Mouse (Mus musculus) lung, embryonic 15.5 days (tissue): Measurements from ENCODE around the gene Tnnt1. TPM values are rescaled to one million over a fixed set of nuclear protein-coding genes. Genes with fewer than 3 reads are reported as not detected.

Experiments
- ATAC-seq: fragments of 200-750 bp; cut with Nextera tagmentation; 2 replicates; pipeline ENCODE4 v1.8.0; 2017; ENCODE audit warnings: moderate number of reproducible peaks, borderline replicate concordance; ENCODE audit not compliant: low FRiP score, low TSS enrichment; ENCODE audit errors: extremely low read depth
- H3K27ac ChIP-seq: fragments of 300-500 bp; sonication (generic); 2 replicates; pipeline ENCODE4 v1.5.1; 2015; ENCODE audit warnings: moderate library complexity, mild to moderate bottlenecking, inconsistent platforms
- H3K27me3 ChIP-seq: fragments of 300-500 bp; sonication (generic); 2 replicates; pipeline ENCODE4 v1.6.1; 2015; ENCODE audit warnings: inconsistent platforms
- H3K36me3 ChIP-seq: fragments of 300-500 bp; sonication (generic); 2 replicates; pipeline ENCODE4 v1.6.1; 2015; ENCODE audit warnings: inconsistent platforms
- H3K4me1 ChIP-seq: fragments of 300-500 bp; sonication (generic); 2 replicates; pipeline ENCODE4 v1.6.1; 2015; ENCODE audit warnings: inconsistent platforms
- H3K4me2 ChIP-seq: fragments of 300-500 bp; sonication (generic); 2 replicates; pipeline ENCODE4 v1.6.1; 2015; ENCODE audit warnings: inconsistent platforms, mild to moderate bottlenecking, moderate library complexity
- H3K4me3 ChIP-seq: fragments of 300-500 bp; sonication (generic); 2 replicates; pipeline ENCODE4 v1.5.1; 2015; ENCODE audit warnings: mild to moderate bottlenecking, inconsistent platforms
- H3K9ac ChIP-seq: fragments of 300-500 bp; sonication (generic); 2 replicates; pipeline ENCODE4 v1.6.1; 2015; ENCODE audit warnings: inconsistent platforms
- H3K9me3 ChIP-seq: fragments of 300-500 bp; sonication (generic); 2 replicates; pipeline ENCODE4 v1.6.1; 2016; ENCODE audit warnings: inconsistent platforms
- WGBS: fragments of 180-500 bp; shearing (Covaris S2); methylation state at CpG from one replicate; pipeline ENCODE4 v1.1.7; 2015; 5-methylcytosine and 5-hydroxymethylcytosine counted together
- polyA plus RNA-seq: library from polyadenylated mRNA; unstranded; fragments of >200 nt; fragmentation: Nextera tagmentation; extraction: Ambion mirVana; gene quantifications from 2 replicates; pipeline ENCODE4 v1.2.1, GENCODE M21; 2015

Tnnt1 gene
- polyA plus RNA-seq, 1 experiment from 2014 or later, result 23.1 TPM

- no peak for ATAC-seq
- Histone ChIP-seq H3K36me3 (no peaks in the 10 kb centered on the region), H3K4me2 (no peak overlapping the region), H3K27me3 (no peaks in the 10 kb centered on the region), H3K9ac (no peak overlapping the region), H3K9me3 (no peaks in the 10 kb centered on the region), H3K27ac (no peak overlapping the region), H3K4me3 (no peak overlapping the region), H3K4me1 (peaks cover 28% of the 10 kb centered on the region)
- 46% methylated on average over 6 of the region's 6 CpGs for WGBS
These were observed 329 bp downstream of the Tnnt1 start for GRCm38 (mm10) chr7:4515853-4516252.

DNA sequence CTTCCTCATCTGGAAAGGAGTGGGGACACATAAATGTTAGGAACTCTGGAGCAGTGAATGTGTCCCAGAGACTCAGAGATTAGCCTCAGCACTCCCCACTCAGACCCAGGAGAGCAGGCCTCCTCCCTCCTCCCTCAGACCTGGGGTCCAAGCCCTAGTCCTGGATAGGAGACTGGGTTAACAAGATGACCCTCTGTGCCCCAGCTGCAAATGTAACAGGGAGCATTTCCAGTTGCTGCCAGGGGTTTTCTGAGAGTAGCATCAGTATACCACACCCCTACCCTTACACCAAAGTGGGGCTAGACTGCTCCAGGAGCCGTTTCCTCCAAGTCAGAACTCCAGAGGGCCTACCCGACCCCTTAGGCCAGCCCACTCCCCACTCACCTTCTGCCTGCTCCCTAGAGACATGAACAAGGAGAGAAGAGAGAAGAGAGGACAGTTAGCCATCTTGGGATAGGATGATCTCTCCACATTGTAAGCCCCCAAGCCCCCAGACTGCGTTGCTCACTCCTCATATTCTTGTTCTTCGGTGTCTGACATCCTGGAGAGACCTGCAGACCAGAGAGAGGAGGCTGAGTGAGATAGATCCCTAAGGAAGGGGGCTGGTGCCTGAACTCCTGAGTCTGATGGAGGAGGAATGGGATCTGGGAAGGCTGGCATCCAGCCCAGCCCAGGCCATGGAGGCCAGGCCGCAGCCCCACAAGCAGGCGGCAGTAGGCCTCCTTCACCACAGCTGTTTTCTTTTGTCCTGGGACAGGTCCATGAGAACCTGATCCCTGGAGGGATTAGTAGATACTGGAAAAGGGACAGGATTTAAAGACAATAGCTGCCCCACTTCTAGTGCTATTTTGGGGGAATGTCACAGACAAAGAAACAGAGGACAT is 2.1 kb downstream of the Tnnt1 start:
- no peaks in the 10 kb centered on the region for H3K27me3 ChIP-seq
- H3K4me3 ChIP-seq, result no peak overlapping the region
- H3K4me1 ChIP-seq, result peaks cover 39% of the 10 kb centered on the region
- 49% methylated on average over 6 of the region's 6 CpGs for WGBS
- no peaks in the 10 kb centered on the region for H3K36me3 ChIP-seq
- no peak overlapping the region for H3K9ac ChIP-seq
- H3K9me3 ChIP-seq, result no peaks in the 10 kb centered on the region
- H3K27ac ChIP-seq, result no peak overlapping the region
- H3K4me2 ChIP-seq, result no peak overlapping the region
- no peak; the same call in 1 of the 2 replicates for ATAC-seq

DNA sequence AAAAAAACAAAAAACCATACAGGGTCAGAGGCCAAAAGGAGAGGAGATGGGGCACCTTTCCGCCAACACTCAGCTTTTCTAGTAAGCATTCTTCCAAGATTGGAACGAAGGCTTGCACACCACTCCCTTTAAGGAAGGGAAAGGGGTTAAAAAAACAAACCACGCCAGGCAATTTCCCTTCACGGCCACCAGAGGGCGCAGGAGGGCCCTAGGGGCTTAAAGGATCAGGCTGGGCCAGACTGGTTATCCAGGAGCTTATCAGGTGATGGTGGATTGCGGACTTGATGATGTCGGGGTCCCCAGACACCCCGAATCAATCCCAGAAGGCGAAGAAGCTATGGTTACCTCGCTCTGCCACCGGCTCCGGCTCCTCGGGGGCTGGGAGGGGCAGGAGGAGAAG is 2.9 kb downstream of the Tnnt1 start:
- Histone ChIP-seq H3K36me3 (no peaks in the 10 kb centered on the region), H3K27ac (no peak overlapping the region), H3K9ac (no peak overlapping the region), H3K9me3 (no peaks in the 10 kb centered on the region), H3K4me2 (no peak overlapping the region), H3K4me1 (peaks cover 39% of the 10 kb centered on the region), H3K27me3 (no peaks in the 10 kb centered on the region; the same call in 1 of the 2 replicates), H3K4me3 (no peak overlapping the region)
- WGBS, result 28% methylated on average over 13 of the region's 13 CpGs
- no peak for ATAC-seq

- H3K27me3 ChIP-seq, result no peaks in the 10 kb centered on the region; the same call in 1 of the 2 replicates
- no peak for ATAC-seq
- no peak overlapping the region for H3K9ac ChIP-seq
- H3K4me3 ChIP-seq, result no peak overlapping the region
- H3K9me3 ChIP-seq, result no peaks in the 10 kb centered on the region
- 53% methylated on average over 8 of the region's 8 CpGs for WGBS
- H3K27ac ChIP-seq, result no peak overlapping the region; the same call in 1 of the 2 replicates
- H3K4me1 ChIP-seq, result peaks cover 36% of the 10 kb centered on the region
- H3K4me2 ChIP-seq, result no peak overlapping the region
- no peaks in the 10 kb centered on the region for H3K36me3 ChIP-seq
These were observed 4.5 kb downstream of the Tnnt1 start for GRCm38 (mm10) chr7:4511489-4512224.

DNA sequence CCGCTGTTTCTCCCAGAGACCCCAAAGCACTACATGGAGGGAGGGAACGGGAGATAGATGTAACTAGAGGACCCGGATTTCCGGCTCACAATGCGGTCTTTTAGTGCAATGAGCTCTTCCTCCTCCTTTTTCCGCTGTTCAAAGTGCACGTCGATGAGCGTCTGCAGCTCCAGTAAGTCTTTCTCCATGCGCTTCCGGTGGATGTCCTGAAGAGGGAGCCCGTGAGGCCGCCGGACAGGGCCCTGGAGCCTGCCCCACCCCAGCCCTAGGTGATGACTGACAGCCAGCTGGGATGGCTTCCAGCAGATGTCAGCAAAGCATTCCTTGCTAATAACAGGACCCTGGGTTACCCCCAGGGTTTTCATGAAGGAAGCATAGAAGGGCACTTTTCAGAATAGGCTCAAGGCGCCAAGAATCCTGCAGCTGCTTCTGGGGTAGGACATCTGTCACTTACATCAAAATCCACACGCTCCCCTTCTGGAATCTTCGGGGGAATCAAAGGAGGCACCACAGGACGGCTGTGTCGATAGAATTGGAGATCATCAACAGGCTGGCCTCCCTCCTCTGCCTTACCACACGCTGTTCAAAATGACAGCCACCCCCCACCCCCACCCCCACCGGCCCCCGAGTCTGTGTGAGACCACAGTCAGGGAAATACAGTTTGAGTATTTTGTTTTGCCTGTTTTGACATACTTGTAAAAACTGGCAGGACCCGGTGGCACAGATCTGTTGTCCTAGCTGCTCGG is 6.1 kb downstream of the Tnnt1 start:
- peaks cover 28% of the 10 kb centered on the region for H3K4me1 ChIP-seq
- H3K27ac ChIP-seq, result peak overlapping the region; percentile 69
- H3K9me3 ChIP-seq, result no peaks in the 10 kb centered on the region
- H3K4me3 ChIP-seq, result no peak overlapping the region
- H3K36me3 ChIP-seq, result no peaks in the 10 kb centered on the region
- ATAC-seq, result peak; percentile 93
- WGBS, result 9% methylated on average over 24 of the region's 24 CpGs
- no peak overlapping the region for H3K9ac ChIP-seq
- H3K27me3 ChIP-seq, result no peaks in the 10 kb centered on the region; the same call in 1 of the 2 replicates
- H3K4me2 ChIP-seq, result peak overlapping the region; percentile 41

GRCm38 (mm10) chr7:4508739-4509116 is 7.5 kb downstream of the Tnnt1 start:
- Histone ChIP-seq H3K9ac (no peak overlapping the region), H3K27ac (no peak overlapping the region), H3K9me3 (no peaks in the 10 kb centered on the region), H3K4me1 (peaks cover 21% of the 10 kb centered on the region), H3K4me3 (no peak overlapping the region), H3K4me2 (no peak overlapping the region), H3K27me3 (no peaks in the 10 kb centered on the region; the same call in 1 of the 2 replicates), H3K36me3 (no peaks in the 10 kb centered on the region)
- ATAC-seq, result no peak
- 80% methylated on average over 8 of the region's 8 CpGs for WGBS

DNA sequence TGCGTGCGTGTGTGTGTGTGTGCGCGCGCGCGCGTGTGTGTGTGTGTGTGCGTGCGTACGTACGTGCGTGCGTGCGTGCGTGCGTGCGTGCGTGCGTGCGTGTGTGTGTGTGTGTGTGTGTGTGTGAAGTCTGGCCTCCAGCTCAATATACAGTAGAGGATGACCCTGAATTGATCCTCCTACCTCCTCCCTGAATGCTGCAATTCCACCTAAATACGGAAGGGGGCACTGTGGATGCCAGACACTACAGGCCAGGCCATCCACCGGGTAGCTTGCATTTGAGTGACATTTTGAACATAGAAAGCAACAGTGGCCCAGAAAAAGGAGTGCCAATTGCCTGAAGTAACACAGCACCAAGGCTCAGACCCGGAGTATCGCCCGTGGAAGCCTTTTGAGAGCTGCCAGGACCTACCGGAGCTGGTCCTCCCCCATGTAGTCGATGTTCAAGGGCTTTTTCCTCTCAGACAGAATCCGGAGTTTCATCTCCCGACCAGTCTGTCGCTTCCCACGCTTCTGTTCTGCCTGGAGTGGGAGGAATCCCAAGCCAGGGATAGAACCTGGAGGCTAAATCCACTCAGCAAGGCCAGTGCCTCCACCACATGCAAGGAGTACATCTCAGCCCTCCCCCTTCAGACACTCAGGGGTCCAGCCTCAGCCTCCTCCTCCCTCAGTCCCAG is 8.0 kb downstream of the Tnnt1 start:
- H3K4me3 ChIP-seq, result no peak overlapping the region
- H3K36me3 ChIP-seq, result no peaks in the 10 kb centered on the region
- no peak overlapping the region for H3K27ac ChIP-seq
- no peak for ATAC-seq
- H3K4me1 ChIP-seq, result peaks cover 21% of the 10 kb centered on the region
- H3K27me3 ChIP-seq, result no peaks in the 10 kb centered on the region; the same call in 1 of the 2 replicates
- H3K9ac ChIP-seq, result no peak overlapping the region
- no peak overlapping the region for H3K4me2 ChIP-seq
- 66% methylated on average over 12 of the region's 32 CpGs for WGBS
- H3K9me3 ChIP-seq, result no peaks in the 10 kb centered on the region

DNA sequence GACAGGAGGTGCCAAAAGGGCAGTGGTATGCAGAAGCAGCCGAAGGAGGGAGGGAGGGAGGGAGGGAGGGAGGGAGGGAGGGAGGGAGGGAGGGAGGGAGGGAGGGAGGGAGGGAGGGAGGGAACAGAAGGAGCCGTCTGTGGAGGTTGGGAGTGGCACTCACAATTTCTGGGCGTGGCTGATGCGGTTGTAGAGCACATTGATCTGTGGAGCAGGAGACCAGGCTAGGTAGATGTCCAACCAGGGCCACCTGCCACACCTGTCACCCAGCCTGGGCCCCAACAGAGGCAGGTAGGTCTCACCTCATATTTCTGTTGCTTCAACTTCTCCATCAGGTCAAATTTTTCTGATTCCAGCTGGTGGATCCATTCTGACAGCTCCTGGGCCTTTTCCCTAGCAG is 9.0 kb downstream of the Tnnt1 start:
- no peaks in the 10 kb centered on the region; the same call in 1 of the 2 replicates for H3K27me3 ChIP-seq
- H3K27ac ChIP-seq, result no peak overlapping the region
- H3K9ac ChIP-seq, result no peak overlapping the region
- 46% methylated on average over 3 of the region's 4 CpGs for WGBS
- H3K4me2 ChIP-seq, result no peak overlapping the region
- H3K4me1 ChIP-seq, result peaks cover 20% of the 10 kb centered on the region
- H3K36me3 ChIP-seq, result no peaks in the 10 kb centered on the region
- no peak overlapping the region for H3K4me3 ChIP-seq
- H3K9me3 ChIP-seq, result no peaks in the 10 kb centered on the region
- ATAC-seq, result no peak

- no peak for ATAC-seq
- no peak overlapping the region for H3K4me3 ChIP-seq
- 49% methylated on average over 11 of the region's 11 CpGs for WGBS
- peaks cover 17% of the 10 kb centered on the region for H3K4me1 ChIP-seq
- no peaks in the 10 kb centered on the region for H3K9me3 ChIP-seq
- H3K4me2 ChIP-seq, result no peak overlapping the region
- H3K9ac ChIP-seq, result no peak overlapping the region
- no peaks in the 10 kb centered on the region for H3K36me3 ChIP-seq
- no peak overlapping the region for H3K27ac ChIP-seq
- no peaks in the 10 kb centered on the region; the same call in 1 of the 2 replicates for H3K27me3 ChIP-seq
These were observed 11.3 kb downstream of the Tnnt1 start for GRCm38 (mm10) chr7:4504646-4505435.

GRCm38 (mm10) chr7:4503858-4504257 is 12.3 kb downstream of the Tnnt1 start:
- H3K27ac ChIP-seq, result no peak overlapping the region
- 72% methylated on average over 5 of the region's 5 CpGs for WGBS

More at GRCm38 (mm10) chr7:4503858-4504257, 12.3 kb downstream of the Tnnt1 start:
- no peaks in the 10 kb centered on the region; the same call in 1 of the 2 replicates for H3K27me3 ChIP-seq
- no peaks in the 10 kb centered on the region for H3K9me3 ChIP-seq
- no peak for ATAC-seq
- H3K9ac ChIP-seq, result no peak overlapping the region
- peaks cover 20% of the 10 kb centered on the region for H3K4me1 ChIP-seq
- no peaks in the 10 kb centered on the region for H3K36me3 ChIP-seq
- no peak overlapping the region for H3K4me2 ChIP-seq
- H3K4me3 ChIP-seq, result no peak overlapping the region
